Mouse (Mus musculus) v-Abl transformed pro-B cells (cell line): Measurements from ENCODE around the gene Celf1.
"Not testable (repeated sequence)": the region's sequence is repeated elsewhere in the genome, so short reads cannot be mapped to it uniquely, and the experiment has no call there.

Experiments
- in situ Hi-C, 2 experiments: fragments of 400-800 bp; cut with MboI; formaldehyde crosslinking; loops; one replicate each; pipeline ENCODE4 v1.15.1; 2025; ENCODE audit not compliant: unreplicated experiment in 2 of 2

Celf1 gene

GRCm38 (mm10) chr2:90940233-90941229 lies at the start of gene Celf1:
Gene Celf1, plus strand, starts transcription at chr2:90940382.
- in situ Hi-C loops = no loop called here

- in situ Hi-C loops = no loop called here
These were observed 46.4 kb upstream of the Celf1 start for GRCm38 (mm10) chr2:90893673-90894298.

GRCm38 (mm10) chr2:90894299-90894677 lies 45.9 kb upstream of the Celf1 start:
- in situ Hi-C loops = not testable (repeated sequence)

- in situ Hi-C loops = no loop called here
These were observed 36.8 kb upstream of the Celf1 start for GRCm38 (mm10) chr2:90903398-90903797.

GRCm38 (mm10) chr2:90904076-90904855 lies 35.9 kb upstream of the Celf1 start, which contains the start of the genes Kbtbd4 and Ndufs3:
Gene Kbtbd4, plus strand, starts transcription at chr2:90904740.
Gene Ndufs3, minus strand, starts transcription at chr2:90904827.
- in situ Hi-C loops = no loop called here

GRCm38 (mm10) chr2:90904856-90905224 lies 35.3 kb upstream of the Celf1 start:
- in situ Hi-C loops = no loop called here

- in situ Hi-C loops = no loop called here
These were observed 33.5 kb upstream of the Celf1 start for GRCm38 (mm10) chr2:90906721-90907120.

GRCm38 (mm10) chr2:90910861-90911260 lies 29.3 kb upstream of the Celf1 start:
- in situ Hi-C loops = no loop called here

GRCm38 (mm10) chr2:90911668-90912067 lies 28.5 kb upstream of the Celf1 start:
- in situ Hi-C loops = no loop called here

GRCm38 (mm10) chr2:90913671-90914070 lies 26.5 kb upstream of the Celf1 start:
- in situ Hi-C loops = no loop called here

- in situ Hi-C loops = no loop called here
These were observed 24.7 kb upstream of the Celf1 start for GRCm38 (mm10) chr2:90915516-90915915.

- in situ Hi-C loops = no loop called here
These were observed 23.5 kb upstream of the Celf1 start for GRCm38 (mm10) chr2:90916560-90917232.

GRCm38 (mm10) chr2:90917233-90917998 lies 22.8 kb upstream of the Celf1 start:
- in situ Hi-C loops = no loop called here

GRCm38 (mm10) chr2:90917999-90918698 lies 22.0 kb upstream of the Celf1 start:
- in situ Hi-C loops = no loop called here

- in situ Hi-C loops = no loop called here
These were observed 19.0 kb upstream of the Celf1 start for GRCm38 (mm10) chr2:90921178-90921577.

GRCm38 (mm10) chr2:90922636-90923035 lies 17.5 kb upstream of the Celf1 start:
- in situ Hi-C loops = no loop called here

GRCm38 (mm10) chr2:90928566-90928965 lies 11.6 kb upstream of the Celf1 start:
- in situ Hi-C loops = no loop called here

GRCm38 (mm10) chr2:90931829-90932228 lies 8.4 kb upstream of the Celf1 start:
- in situ Hi-C loops = no loop called here

- in situ Hi-C loops = no loop called here
These were observed 7.9 kb upstream of the Celf1 start for GRCm38 (mm10) chr2:90932273-90932672.
